Mouse (Mus musculus): ENCODE measurements around the gene Dock9.

The Dock9 gene

GRCm38 (mm10) chr14:121593313-121593929 lies 204.2 kb downstream of the Dock9 start:
- DNase-seq (ENCODE audit: extremely low spot score, low read depth, low spot score): no peak

- no peak for DNase-seq (ENCODE audit: extremely low spot score, low read depth, low spot score)
Observed at GRCm38 (mm10) chr14:121592890-121593289, 204.7 kb downstream of the Dock9 start.

- no peak for DNase-seq (ENCODE audit: extremely low spot score, low read depth, low spot score)
Observed at GRCm38 (mm10) chr14:121592356-121592755, 205.3 kb downstream of the Dock9 start.

- peak; percentile 30 for DNase-seq (ENCODE audit: extremely low spot score, low read depth, low spot score)
Observed at GRCm38 (mm10) chr14:121589097-121589725, 208.4 kb downstream of the Dock9 start.

- DNase-seq (ENCODE audit: extremely low spot score, low read depth, low spot score): peak; percentile 76
Observed at GRCm38 (mm10) chr14:121588451-121588850, 209.2 kb downstream of the Dock9 start.

- no peak for DNase-seq (ENCODE audit: extremely low spot score, low read depth, low spot score)
Observed at GRCm38 (mm10) chr14:121585906-121586765, 211.5 kb downstream of the Dock9 start.

GRCm38 (mm10) chr14:121579055-121579454 lies 218.6 kb downstream of the Dock9 start:
- DNase-seq (ENCODE audit: extremely low spot score, low read depth, low spot score): no peak

GRCm38 (mm10) chr14:121573391-121573790 lies 224.2 kb downstream of the Dock9 start:
- no peak for DNase-seq (ENCODE audit: extremely low spot score, low read depth, low spot score)

GRCm38 (mm10) chr14:121566794-121567201 lies 230.8 kb downstream of the Dock9 start:
- DNase-seq (ENCODE audit: extremely low spot score, low read depth, low spot score): no peak

GRCm38 (mm10) chr14:121565930-121566329 lies 231.7 kb downstream of the Dock9 start:
- DNase-seq (ENCODE audit: extremely low spot score, low read depth, low spot score): no peak

GRCm38 (mm10) chr14:121564656-121565055 lies 233.0 kb downstream of the Dock9 start:
- DNase-seq (ENCODE audit: extremely low spot score, low read depth, low spot score): no peak

- DNase-seq (ENCODE audit: extremely low spot score, low read depth, low spot score): no peak
Observed at GRCm38 (mm10) chr14:121563954-121564353, 233.7 kb downstream of the Dock9 start.

- DNase-seq (ENCODE audit: extremely low spot score, low read depth, low spot score): no peak
Observed at GRCm38 (mm10) chr14:121559026-121559425, 238.6 kb downstream of the Dock9 start.

GRCm38 (mm10) chr14:121556401-121557315 lies 241.0 kb downstream of the Dock9 start:
- no peak for DNase-seq (ENCODE audit: extremely low spot score, low read depth, low spot score)

GRCm38 (mm10) chr14:121553785-121554184 lies 243.9 kb downstream of the Dock9 start:
- DNase-seq (ENCODE audit: extremely low spot score, low read depth, low spot score): no peak

GRCm38 (mm10) chr14:121552586-121552985 lies 245.1 kb downstream of the Dock9 start:
- no peak for DNase-seq (ENCODE audit: extremely low spot score, low read depth, low spot score)

- no peak for DNase-seq (ENCODE audit: extremely low spot score, low read depth, low spot score)
Observed at GRCm38 (mm10) chr14:121549834-121550233, 247.8 kb downstream of the Dock9 start.

GRCm38 (mm10) chr14:121547745-121548144 lies 249.9 kb downstream of the Dock9 start:
- no peak for DNase-seq (ENCODE audit: extremely low spot score, low read depth, low spot score)

GRCm38 (mm10) chr14:121546621-121547020 lies 251.0 kb downstream of the Dock9 start:
- DNase-seq (ENCODE audit: extremely low spot score, low read depth, low spot score): no peak

GRCm38 (mm10) chr14:121545551-121546331 lies 251.9 kb downstream of the Dock9 start:
- DNase-seq (ENCODE audit: extremely low spot score, low read depth, low spot score): no peak
